Mouse (Mus musculus) liver, embryonic 11.5 days (tissue): Measurements from ENCODE around the gene Dnmbp. TPM values are rescaled to one million over a fixed set of nuclear protein-coding genes. Genes with fewer than 3 reads are reported as not detected.

ENCODE experiments used
- ATAC-seq: fragments of 200-750 bp; cut with Nextera tagmentation; replicated peaks from 2 replicates; pipeline ENCODE4 v1.8.0; 2017; ENCODE audit warnings: moderate number of reproducible peaks, mild to moderate bottlenecking, moderate TSS enrichment, moderate library complexity; ENCODE audit not compliant: low FRiP score
- DNase-seq: peaks from one replicate; pipeline ENCODE4 v3.0.0-alpha.2; 2017; ENCODE audit warnings: low spot score
- H3K27ac ChIP-seq: fragments of 300-500 bp; sonication (generic); 2 replicates; pipeline ENCODE4 v1.5.1; 2014; ENCODE audit warnings: mild to moderate bottlenecking, low read depth, low read length, control low read depth
- H3K27me3 ChIP-seq: fragments of 300-500 bp; sonication (generic); replicated peaks from 2 replicates; pipeline ENCODE4 v1.6.1; 2014; ENCODE audit warnings: low read length, mixed read lengths; ENCODE audit not compliant: control insufficient read depth, insufficient read depth
- H3K36me3 ChIP-seq: fragments of 300-500 bp; sonication (generic); 2 replicates; pipeline ENCODE4 v1.6.1; 2014; ENCODE audit warnings: mild to moderate bottlenecking, low read length, moderate library complexity, mixed read lengths; ENCODE audit not compliant: control insufficient read depth, insufficient read depth
- H3K4me1 ChIP-seq: fragments of 300-500 bp; sonication (generic); replicated peaks from 2 replicates; pipeline ENCODE4 v1.6.1; 2014; ENCODE audit warnings: low read length, mixed read lengths; ENCODE audit not compliant: control insufficient read depth, insufficient read depth
- H3K4me2 ChIP-seq: fragments of 300-500 bp; sonication (generic); 2 replicates; pipeline ENCODE4 v1.6.1; 2014; ENCODE audit warnings: mild to moderate bottlenecking, control low read depth, moderate library complexity
- H3K4me3 ChIP-seq: fragments of 300-500 bp; sonication (generic); 2 replicates; pipeline ENCODE4 v1.5.1; 2014; ENCODE audit warnings: low read depth, low read length, control low read depth
- H3K9ac ChIP-seq: fragments of 300-500 bp; sonication (generic); 2 replicates; pipeline ENCODE4 v1.6.1; 2014; ENCODE audit warnings: low read depth, low read length, control low read depth
- H3K9me3 ChIP-seq: fragments of 300-500 bp; sonication (generic); 2 replicates; pipeline ENCODE4 v1.6.1; 2016; ENCODE audit warnings: low read length, inconsistent platforms, mixed read lengths; ENCODE audit not compliant: control insufficient read depth
- WGBS: fragments of 180-500 bp; shearing (Covaris S2); extraction: QIAGEN DNeasy Blood & Tissue Kit; methylation state at CpG from one replicate; pipeline ENCODE4 v1.1.7; 2014; 5-methylcytosine and 5-hydroxymethylcytosine counted together
- polyA plus RNA-seq: library from polyadenylated mRNA; unstranded; fragments of >200 nt; fragmentation: Nextera tagmentation; extraction: Ambion mirVana; gene quantifications from 2 replicates; pipeline ENCODE4 v1.2.1, GENCODE M21; 2014

Dnmbp gene
- polyA plus RNA-seq, 1 experiment from 2014 or later: 8.7 TPM

DNA sequence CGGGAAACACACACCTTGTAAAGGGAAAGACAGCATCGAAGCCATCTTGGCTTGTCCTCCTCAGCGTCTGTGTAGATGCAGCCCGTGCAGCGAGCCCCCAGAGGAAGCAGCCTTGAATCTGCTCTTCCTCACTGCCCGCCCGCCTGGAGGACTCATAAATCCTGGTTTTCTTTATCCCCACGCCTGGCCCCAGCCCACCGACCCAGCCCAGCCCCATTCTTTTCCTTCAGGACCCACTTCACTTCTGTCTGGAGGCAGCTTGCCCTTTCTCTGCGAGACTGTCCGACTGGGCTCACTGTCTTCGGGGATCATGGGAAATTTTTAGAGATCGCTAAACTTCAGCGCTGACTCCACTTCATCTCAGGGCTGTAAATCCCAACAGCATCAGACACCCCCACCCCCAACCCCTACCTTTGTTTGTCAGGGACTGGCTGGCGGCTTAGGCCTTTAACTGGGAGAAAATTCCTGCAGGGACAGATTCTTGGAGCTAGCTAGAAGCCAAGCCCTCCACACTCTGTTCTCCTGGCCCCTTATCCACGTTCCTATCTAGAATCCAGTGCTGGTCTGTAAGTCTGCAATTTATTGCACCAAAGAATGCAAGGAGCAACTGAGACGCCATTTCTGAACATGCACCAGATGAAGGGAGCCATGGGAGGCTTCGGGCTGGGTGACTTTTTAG lies 57.0 kb downstream of the Dnmbp start:
- no peak for DNase-seq
- Histone ChIP-seq H3K4me2 (no peak overlapping the region; the same call in 1 of the 2 replicates), H3K4me1 (peaks cover 7% of the 10 kb centered on the region)

DNA sequence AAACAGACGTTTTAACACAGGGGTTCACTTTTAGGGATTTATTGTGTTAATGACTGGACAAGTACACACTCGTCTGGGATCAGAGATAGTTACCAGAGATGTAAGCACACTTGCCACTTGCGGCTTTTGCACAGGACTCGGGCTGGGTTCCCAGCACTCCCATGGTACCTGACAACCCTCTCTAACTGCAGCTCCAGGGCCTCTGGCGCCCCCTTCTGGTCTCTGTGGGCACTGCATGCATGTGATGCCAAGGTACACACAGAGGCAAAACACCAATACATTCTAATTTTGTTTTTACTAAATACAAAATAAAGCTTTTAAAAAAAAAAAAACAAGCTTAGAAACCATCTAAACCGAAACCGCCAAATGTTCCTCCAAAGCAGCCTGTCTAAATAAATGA lies 58.4 kb downstream of the Dnmbp start:
- Histone ChIP-seq H3K36me3 (no peaks in the 10 kb centered on the region), H3K9me3 (no peaks in the 10 kb centered on the region), H3K27me3 (peaks cover 7% of the 10 kb centered on the region), H3K4me3 (no peak overlapping the region), H3K4me2 (no peak overlapping the region), H3K4me1 (peaks cover 7% of the 10 kb centered on the region), H3K27ac (no peak overlapping the region), H3K9ac (no peak overlapping the region)
- 82% methylated on average over 7 of the region's 7 CpGs for WGBS
- ATAC-seq (no peak), DNase-seq (no peak)

More for the DNA sequence above, 57.0 kb downstream of the Dnmbp start:
- Histone ChIP-seq H3K4me3 (no peak overlapping the region), H3K9ac (no peak overlapping the region), H3K9me3 (no peaks in the 10 kb centered on the region), H3K36me3 (no peaks in the 10 kb centered on the region), H3K27ac (peak overlapping the region; percentile 52), H3K27me3 (peaks cover 7% of the 10 kb centered on the region)
- 43% methylated on average over 18 of the region's 18 CpGs for WGBS
- ATAC-seq: no peak

DNA sequence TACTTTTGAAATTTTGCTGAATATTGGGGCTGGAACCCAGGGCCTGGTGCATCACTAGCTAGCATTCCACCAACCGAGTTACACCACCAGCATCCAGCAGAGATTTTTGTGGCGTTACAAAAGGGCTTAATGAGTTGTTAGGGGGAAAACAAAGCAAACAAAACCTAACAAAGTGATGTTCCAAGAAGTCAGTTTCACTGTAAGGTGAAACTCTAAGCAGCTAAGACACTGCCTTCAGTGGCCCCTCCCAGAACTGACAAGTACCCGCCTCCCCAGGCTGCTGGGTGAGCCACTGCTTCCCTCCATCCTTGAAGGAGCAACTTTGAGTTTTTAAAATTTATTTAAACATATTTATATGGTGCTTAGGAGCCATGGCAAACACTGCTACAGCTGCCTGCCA lies 59.6 kb downstream of the Dnmbp start:
- no peak for DNase-seq
- Histone ChIP-seq H3K27me3 (peaks cover 7% of the 10 kb centered on the region), H3K9ac (no peak overlapping the region), H3K36me3 (no peaks in the 10 kb centered on the region), H3K4me1 (peaks cover 7% of the 10 kb centered on the region), H3K27ac (no peak overlapping the region), H3K9me3 (no peaks in the 10 kb centered on the region), H3K4me2 (no peak overlapping the region), H3K4me3 (no peak overlapping the region)
- WGBS: 26% methylated on average over 3 of the region's 3 CpGs
- no peak for ATAC-seq

DNA sequence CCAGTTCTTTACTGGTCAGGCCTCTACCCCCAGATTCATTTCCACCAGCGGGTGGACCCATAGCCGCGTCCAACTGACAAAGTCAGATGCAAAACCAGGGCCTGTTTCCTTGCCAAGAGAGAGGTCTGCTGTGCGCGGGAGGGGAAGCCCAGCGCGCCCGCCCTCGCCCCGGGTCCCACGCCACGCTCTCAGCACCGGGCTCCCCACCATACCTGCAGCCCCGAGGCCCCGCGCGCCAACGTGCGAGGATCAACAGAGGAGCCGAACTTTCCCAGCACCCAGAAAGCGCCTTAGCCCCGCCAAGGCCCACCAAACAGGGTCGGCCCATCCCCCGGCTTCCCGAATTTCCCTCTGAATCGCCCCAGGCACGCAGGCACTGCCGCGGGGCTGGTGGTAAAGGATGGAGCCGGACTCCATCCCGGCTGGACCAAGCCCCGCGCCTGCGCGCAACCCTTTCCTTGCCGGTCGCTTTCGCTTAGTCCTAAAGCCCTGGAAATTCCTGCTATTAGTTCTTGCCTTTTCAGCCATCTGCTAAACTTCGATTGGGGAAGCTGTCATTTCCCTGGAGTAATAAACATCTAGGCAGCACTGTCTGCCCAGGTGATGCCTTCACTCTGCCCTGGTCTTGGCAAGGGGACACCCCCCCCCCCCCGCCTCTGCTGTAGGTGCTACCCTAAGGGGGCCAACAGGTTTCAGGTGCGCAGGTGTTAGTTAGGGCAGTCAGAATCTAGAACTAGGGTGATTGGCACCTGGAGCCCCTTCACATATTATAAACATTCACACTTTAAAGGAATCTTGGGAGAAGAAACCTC lies 60.4 kb downstream of the Dnmbp start:
- H3K36me3 ChIP-seq: no peaks in the 10 kb centered on the region
- H3K9ac ChIP-seq: peak overlapping the region; percentile 49
- H3K27ac ChIP-seq: 0 out of 2 replicates have a peak overlapping the region, but pooled peaks have one; percentile 34
- DNase-seq: peak; percentile 79
- H3K4me1 ChIP-seq: peaks cover 7% of the 10 kb centered on the region
- H3K4me2 ChIP-seq: peak overlapping the region; percentile 59
- peak overlapping the region; percentile 53 for H3K4me3 ChIP-seq
- H3K27me3 ChIP-seq: peaks cover 7% of the 10 kb centered on the region
- WGBS: 2% methylated on average over 41 of the region's 41 CpGs
- ATAC-seq: 0 out of 2 replicates have a peak, but pooled peaks have one; percentile 43
- H3K9me3 ChIP-seq: no peaks in the 10 kb centered on the region

DNA sequence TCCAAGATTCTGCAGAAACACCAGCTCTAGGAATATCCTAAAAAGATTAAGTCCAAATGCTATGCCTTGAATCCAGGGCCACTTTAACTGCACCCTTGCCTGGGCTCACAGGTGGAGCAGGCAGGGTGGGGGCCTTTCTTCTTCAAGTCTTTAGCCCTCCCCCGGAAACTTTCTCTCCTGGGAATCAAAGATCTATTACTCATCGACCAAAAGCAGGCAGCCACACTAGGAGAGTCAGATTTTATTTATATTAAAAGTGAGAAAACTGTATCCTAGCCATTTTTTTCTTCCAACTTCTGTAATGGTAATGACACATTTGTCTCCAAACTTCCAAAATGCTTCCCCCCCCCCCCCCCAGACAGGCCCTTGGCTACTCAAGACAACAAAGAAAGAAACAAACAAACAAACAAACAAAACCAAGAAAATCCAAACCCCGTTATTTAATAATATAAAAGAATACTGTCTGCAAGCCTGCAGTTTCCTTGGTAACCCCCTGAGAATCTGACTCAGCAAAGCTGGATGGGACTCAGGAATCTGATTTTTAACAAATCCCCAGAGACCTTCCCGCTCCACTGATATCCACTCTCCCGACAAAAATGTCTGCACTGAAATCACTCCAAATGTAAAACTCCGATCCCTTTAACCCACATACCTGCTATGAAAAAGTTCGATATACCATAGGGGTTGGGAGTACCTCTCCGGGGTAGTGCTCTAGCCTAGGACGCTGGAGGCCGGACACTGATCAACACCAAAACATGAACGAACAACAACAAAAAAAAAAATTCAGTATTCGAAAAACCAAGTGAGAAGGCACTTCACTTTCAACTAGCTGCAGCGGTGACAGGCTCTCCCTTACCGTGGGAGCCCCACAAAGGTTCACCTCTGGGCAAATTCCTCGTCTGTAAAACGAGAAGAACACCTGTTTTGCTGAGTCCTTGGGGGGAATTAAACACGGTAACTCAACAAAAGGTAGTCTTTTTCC lies 61.6 kb downstream of the Dnmbp start:
- ATAC-seq (no peak), DNase-seq (no peak)
- Histone ChIP-seq H3K27ac (no peak overlapping the region), H3K9ac (no peak overlapping the region), H3K4me2 (peak overlapping the region; percentile 59), H3K9me3 (no peaks in the 10 kb centered on the region), H3K36me3 (no peaks in the 10 kb centered on the region), H3K4me3 (peak overlapping the region; percentile 53), H3K27me3 (peaks cover 7% of the 10 kb centered on the region), H3K4me1 (peaks cover 7% of the 10 kb centered on the region; the same call in 1 of the 2 replicates)
- 28% methylated on average over 17 of the region's 17 CpGs for WGBS

DNA sequence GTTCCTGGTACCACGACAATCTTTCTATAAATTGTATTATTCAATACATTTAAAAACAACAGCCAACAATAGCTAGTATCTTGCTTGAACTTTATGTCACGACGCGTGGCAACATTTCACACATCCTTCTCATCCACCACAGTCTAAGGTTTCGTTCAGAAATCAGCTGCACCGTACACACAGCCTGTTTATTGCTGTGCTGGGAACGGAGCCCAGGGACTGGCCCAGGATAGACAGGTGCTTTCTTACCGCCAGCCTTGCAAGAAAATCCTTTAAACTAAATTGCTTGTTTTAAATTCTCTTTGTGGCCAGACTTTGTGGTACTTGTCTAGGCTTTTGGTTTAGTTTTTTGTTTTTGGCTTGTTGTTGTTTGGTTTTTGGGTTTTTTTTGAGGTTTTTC lies 62.6 kb downstream of the Dnmbp start:
- H3K27me3 ChIP-seq: peaks cover 7% of the 10 kb centered on the region
- ATAC-seq: no peak
- peaks cover 3% of the 10 kb centered on the region; the same call in 1 of the 2 replicates for H3K4me1 ChIP-seq
- no peaks in the 10 kb centered on the region for H3K9me3 ChIP-seq
- 85% methylated on average over 8 of the region's 8 CpGs for WGBS
- no peak overlapping the region for H3K4me2 ChIP-seq
- DNase-seq: no peak
- no peak overlapping the region for H3K4me3 ChIP-seq
- H3K9ac ChIP-seq: no peak overlapping the region
- peaks cover 3% of the 10 kb centered on the region; the same call in 1 of the 2 replicates for H3K36me3 ChIP-seq
- no peak overlapping the region for H3K27ac ChIP-seq

DNA sequence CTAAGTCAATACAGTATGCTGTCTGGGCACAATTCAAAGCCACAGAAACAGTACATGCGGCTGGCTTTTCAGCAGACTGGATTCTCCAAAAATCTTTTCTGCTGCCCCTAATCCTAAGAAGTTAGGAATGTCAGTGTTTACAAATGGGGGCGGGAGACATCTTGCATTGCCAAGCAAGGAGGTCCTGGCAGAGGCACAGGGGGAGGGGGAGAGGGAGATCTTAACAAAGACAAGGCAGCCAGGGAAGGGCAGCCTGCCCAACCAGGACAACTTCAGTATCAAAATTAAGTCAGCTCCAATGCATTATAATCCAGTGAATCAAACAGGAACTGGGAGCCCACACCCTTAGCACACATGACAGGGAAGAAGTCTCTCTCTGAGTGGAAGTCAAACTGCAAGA lies 64.0 kb downstream of the Dnmbp start:
- 58% methylated on average over 2 of the region's 2 CpGs for WGBS
- H3K9me3 ChIP-seq: no peaks in the 10 kb centered on the region
- no peak for ATAC-seq
- H3K36me3 ChIP-seq: peaks cover 5% of the 10 kb centered on the region; the same call in 1 of the 2 replicates
- peaks cover 3% of the 10 kb centered on the region; the same call in 1 of the 2 replicates for H3K4me1 ChIP-seq
- H3K27me3 ChIP-seq: peaks cover 7% of the 10 kb centered on the region
- H3K4me2 ChIP-seq: no peak overlapping the region
- DNase-seq: no peak
- no peak overlapping the region for H3K27ac ChIP-seq
- no peak overlapping the region for H3K9ac ChIP-seq
- H3K4me3 ChIP-seq: no peak overlapping the region

DNA sequence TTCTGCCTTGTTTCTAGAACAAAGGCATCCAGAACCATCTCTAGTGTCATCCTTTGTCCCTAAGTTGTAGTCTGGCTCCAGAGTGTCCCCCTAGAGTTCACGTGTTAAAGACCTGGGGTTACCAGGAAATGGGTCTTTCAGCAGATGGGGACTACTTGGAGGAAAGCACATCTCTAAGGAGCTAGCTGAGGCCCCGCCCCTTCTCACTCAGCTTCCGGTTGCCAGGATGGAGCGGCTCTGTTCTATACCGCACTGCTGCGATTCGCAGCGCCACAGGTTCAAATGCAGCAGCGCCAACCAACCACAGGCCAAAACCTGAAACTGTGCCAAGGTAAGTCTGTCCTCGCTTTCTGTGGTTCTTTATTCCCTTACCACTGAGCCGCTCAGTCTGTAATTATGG lies 65.6 kb downstream of the Dnmbp start:
- peaks cover 5% of the 10 kb centered on the region; the same call in 1 of the 2 replicates for H3K36me3 ChIP-seq
- no peak overlapping the region for H3K27ac ChIP-seq
- ATAC-seq: no peak
- no peaks in the 10 kb centered on the region for H3K4me1 ChIP-seq
- no peak overlapping the region for H3K4me3 ChIP-seq
- no peak overlapping the region for H3K9ac ChIP-seq
- peaks cover under 1% of the 10 kb centered on the region; the same call in 1 of the 2 replicates for H3K27me3 ChIP-seq
- H3K9me3 ChIP-seq: no peaks in the 10 kb centered on the region
- no peak for DNase-seq
- H3K4me2 ChIP-seq: no peak overlapping the region
- 91% methylated on average over 11 of the region's 11 CpGs for WGBS
